8 mouse cellular contexts compared by ENCODE assay signal in the genomic region with DNA sequence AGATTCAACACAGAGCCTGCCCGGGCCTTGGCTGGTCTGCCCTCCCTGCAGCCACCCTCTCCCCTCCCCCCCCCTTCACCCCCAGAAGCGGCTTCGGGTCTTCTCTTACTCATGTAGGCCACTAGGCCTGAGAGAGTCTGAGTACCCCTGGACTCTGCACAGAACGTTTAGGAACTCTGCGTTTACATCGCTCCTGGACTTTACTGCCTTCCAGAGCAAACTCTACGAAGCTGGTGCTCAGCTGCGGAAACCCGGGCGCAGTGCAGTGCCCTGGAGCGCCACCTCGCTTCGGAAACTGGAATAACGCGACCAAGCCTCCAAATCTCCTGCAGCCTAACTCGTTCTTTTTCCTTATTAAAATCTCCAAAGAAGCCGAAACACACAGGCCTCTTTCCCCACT. TPM values are rescaled to one million over a fixed set of nuclear protein-coding genes. Genes with fewer than 3 reads are reported as not detected.
DNase-seq lines count a peak whose midpoint lies in the region; ATAC-seq and TF ChIP-seq lines count a peak whose summit lies in the region.

No protein-coding gene starts in this region.

- H3K27me3 ChIP-seq in embryonic facial prominence, embryonic 15.5 days, result peaks cover 92% of the 10 kb centered on the region
- peaks cover 94% of the 10 kb centered on the region for H3K27me3 ChIP-seq in heart, embryonic 12.5 days (replicated peaks)
- peaks cover 28% of the 10 kb centered on the region for H3K27me3 ChIP-seq in kidney, embryonic 15.5 days
- peaks cover 93% of the 10 kb centered on the region for H3K27me3 ChIP-seq in limb, embryonic 14.5 days (ENCODE audit: control insufficient read depth, insufficient read depth, low read length)
- peaks cover 77% of the 10 kb centered on the region for H3K27me3 ChIP-seq in midbrain, embryonic 15.5 days (replicated peaks)

- no peak overlapping the region for H3K27ac ChIP-seq in embryonic facial prominence, embryonic 15.5 days (replicated peaks)
- H3K27ac ChIP-seq in heart, embryonic 12.5 days (ENCODE audit: poor library complexity, severe bottlenecking), result no peak overlapping the region
- peak overlapping the region; percentile 67; the same call in 1 of the 2 replicates for H3K27ac ChIP-seq in kidney, embryonic 15.5 days
- H3K27ac ChIP-seq in limb, embryonic 14.5 days (replicated peaks; ENCODE audit: low read depth, low read length), result no peak overlapping the region
- H3K27ac ChIP-seq in midbrain, embryonic 15.5 days, result peak overlapping the region; percentile 69

- no peaks in the 10 kb centered on the region for H3K9me3 ChIP-seq in embryonic facial prominence, embryonic 15.5 days (replicated peaks)
- H3K9me3 ChIP-seq in heart, embryonic 12.5 days (replicated peaks), result no peaks in the 10 kb centered on the region
- no peaks in the 10 kb centered on the region for H3K9me3 ChIP-seq in kidney, embryonic 15.5 days (replicated peaks)
- H3K9me3 ChIP-seq in limb, embryonic 14.5 days (ENCODE audit: control insufficient read depth, low read length), result no peaks in the 10 kb centered on the region
- no peaks in the 10 kb centered on the region for H3K9me3 ChIP-seq in midbrain, embryonic 15.5 days

- ATAC-seq in embryonic facial prominence, embryonic 15.5 days (ENCODE audit: insufficient number of reproducible peaks, low FRiP score, low TSS enrichment, low read depth), result peak; percentile 66; the same call in 1 of the 2 replicates
- peak; percentile 31 for ATAC-seq in heart, embryonic 12.5 days (ENCODE audit: insufficient number of reproducible peaks, low FRiP score)
- ATAC-seq in kidney, embryonic 15.5 days (replicated peaks; ENCODE audit: low FRiP score), result 0 out of 2 replicates have a peak, but pooled peaks have one; percentile 17
- peak; percentile 50; the same call in 1 of the 2 replicates for ATAC-seq in limb, embryonic 14.5 days (ENCODE audit: low FRiP score, low read depth)
- ATAC-seq in midbrain, embryonic 15.5 days (replicated peaks), result peak; percentile 49

- under 1% methylated on average over 17 of the region's 17 CpGs for WGBS in embryonic facial prominence, embryonic 15.5 days
- under 1% methylated on average over 17 of the region's 17 CpGs for WGBS in heart, embryonic 12.5 days
- WGBS in kidney, embryonic 15.5 days, result under 1% methylated on average over 17 of the region's 17 CpGs
- 2% methylated on average over 17 of the region's 17 CpGs for WGBS in limb, embryonic 14.5 days
- WGBS in midbrain, embryonic 15.5 days, result 0% methylated on average over 17 of the region's 17 CpGs

- peak; percentile 43 to 69 for DNase-seq in cerebellum, adult 18-20 months
- no peak for DNase-seq in cerebellum, adult 9-11 months
- DNase-seq in limb, embryonic 14.5 days (ENCODE audit: low spot score), result peak; percentile 83
- DNase-seq in urinary bladder, postnatal 14 days (ENCODE audit: low spot score), result peak; percentile 89

- H3K4me2 ChIP-seq in embryonic facial prominence, embryonic 15.5 days (replicated peaks), result peak overlapping the region; percentile 45
- peak overlapping the region; percentile 59 for H3K4me2 ChIP-seq in heart, embryonic 12.5 days
- peak overlapping the region; percentile 60 for H3K4me2 ChIP-seq in kidney, embryonic 15.5 days
- peak overlapping the region; percentile 49 for H3K4me2 ChIP-seq in limb, embryonic 14.5 days (replicated peaks; ENCODE audit: low read depth, low read length, severe bottlenecking)
- peak overlapping the region; percentile 19; the same call in 1 of the 2 replicates for H3K4me2 ChIP-seq in midbrain, embryonic 15.5 days

- no peaks in the 10 kb centered on the region for H3K36me3 ChIP-seq in embryonic facial prominence, embryonic 15.5 days
- no peaks in the 10 kb centered on the region for H3K36me3 ChIP-seq in heart, embryonic 12.5 days
- peaks cover 5% of the 10 kb centered on the region; the same call in 1 of the 2 replicates for H3K36me3 ChIP-seq in kidney, embryonic 15.5 days
- no peaks in the 10 kb centered on the region for H3K36me3 ChIP-seq in limb, embryonic 14.5 days (ENCODE audit: control insufficient read depth, insufficient read depth, low read length)
- no peaks in the 10 kb centered on the region for H3K36me3 ChIP-seq in midbrain, embryonic 15.5 days (replicated peaks)

- TF ChIP-seq POLR2A in limb, embryonic 14.5 days (IDR thresholded peaks at IDR 0.05; ENCODE audit: borderline replicate concordance, extremely low read depth, insufficient read depth, insufficient read length), result no peak

- peak overlapping the region; percentile 26 for H3K4me3 ChIP-seq in embryonic facial prominence, embryonic 15.5 days (replicated peaks)
- peak overlapping the region; percentile 31 for H3K4me3 ChIP-seq in heart, embryonic 12.5 days
- peak overlapping the region; percentile 31 for H3K4me3 ChIP-seq in kidney, embryonic 15.5 days (replicated peaks)
- H3K4me3 ChIP-seq in limb, embryonic 14.5 days (replicated peaks; ENCODE audit: low read length), result peak overlapping the region; percentile 22
- H3K4me3 ChIP-seq in midbrain, embryonic 15.5 days, result no peak overlapping the region

- no peak overlapping the region for H3K9ac ChIP-seq in embryonic facial prominence, embryonic 15.5 days
- no peak overlapping the region for H3K9ac ChIP-seq in heart, embryonic 12.5 days
- H3K9ac ChIP-seq in kidney, embryonic 15.5 days, result 0 out of 2 replicates have a peak overlapping the region, but pooled peaks have one; percentile 35
- H3K9ac ChIP-seq in limb, embryonic 14.5 days (ENCODE audit: low read depth, low read length, severe bottlenecking), result no peak overlapping the region
- no peak overlapping the region for H3K9ac ChIP-seq in midbrain, embryonic 15.5 days

- peaks cover 31% of the 10 kb centered on the region for H3K4me1 ChIP-seq in embryonic facial prominence, embryonic 15.5 days
- peaks cover 33% of the 10 kb centered on the region for H3K4me1 ChIP-seq in heart, embryonic 12.5 days (replicated peaks)
- peaks cover 69% of the 10 kb centered on the region for H3K4me1 ChIP-seq in kidney, embryonic 15.5 days
- H3K4me1 ChIP-seq in limb, embryonic 14.5 days (ENCODE audit: control insufficient read depth, insufficient read depth, low read length), result peaks cover 21% of the 10 kb centered on the region
- H3K4me1 ChIP-seq in midbrain, embryonic 15.5 days, result peaks cover 31% of the 10 kb centered on the region; the same call in 1 of the 2 replicates

RNA-seq across cellular contexts. Expression of a gene that starts 31.7 kb away (rescaled TPM):
- polyA plus RNA-seq in embryonic facial prominence, embryonic 15.5 days (2015; fragmentation: Nextera tagmentation; extraction: Ambion mirVana), result 32.3 and 35.6 TPM in 2 replicates
- 26.5 and 27.7 TPM in 2 replicates for polyA plus RNA-seq in heart, embryonic 12.5 days (2016; fragmentation: Nextera tagmentation; extraction: Ambion mirVana)
- polyA plus RNA-seq in kidney, embryonic 15.5 days (2015; fragmentation: Nextera tagmentation; extraction: Ambion mirVana), result 230 and 240 TPM in 2 replicates
- 80.2 and 134 TPM in 2 replicates for polyA plus RNA-seq in limb, embryonic 14.5 days (2012; rRNA removed)
- polyA plus RNA-seq in limb, embryonic 14.5 days (2014; fragmentation: Nextera tagmentation; extraction: Ambion mirVana), result 54.7 and 60.8 TPM in 2 replicates
- polyA plus RNA-seq in midbrain, embryonic 15.5 days (2015; fragmentation: Nextera tagmentation; extraction: Ambion mirVana), result 84.8 and 98.4 TPM in 2 replicates

Comparison
In these comparisons a context has a peak if more than half of its experiments do, and no peak if none do; other contexts are left out.
1. H3K27ac ChIP-seq: peak in kidney, embryonic 15.5 days (single experiment) and midbrain, embryonic 15.5 days (single experiment); none in embryonic facial prominence, embryonic 15.5 days (single experiment), heart, embryonic 12.5 days (single experiment) and limb, embryonic 14.5 days (single experiment).
2. Peak in every context shown above with its lines, with median percentiles within 50 percentile points of each other: ATAC-seq and H3K4me2 ChIP-seq.